Mouse (Mus musculus) brain, embryonic 14.5 days (tissue): Measurements from ENCODE around the gene B2m.

ENCODE experiments used
- CTCF ChIP-seq: fragments of 200-500 bp; IDR thresholded peaks from 2 replicates; pipeline ENCODE4 v1.5.1; 2012; ENCODE audit warnings: inconsistent platforms, mild to moderate bottlenecking, moderate library complexity, borderline replicate concordance; ENCODE audit not compliant: insufficient read depth, insufficient read length; ENCODE audit errors: extremely low read depth
- POLR2A ChIP-seq: fragments of 200-500 bp; IDR thresholded peaks from 2 replicates; pipeline ENCODE4 v1.6.1; 2012; ENCODE audit warnings: mild to moderate bottlenecking, inconsistent platforms, borderline replicate concordance; ENCODE audit not compliant: poor library complexity, insufficient read depth, insufficient read length, severe bottlenecking; ENCODE audit errors: extremely low read depth

DNA sequence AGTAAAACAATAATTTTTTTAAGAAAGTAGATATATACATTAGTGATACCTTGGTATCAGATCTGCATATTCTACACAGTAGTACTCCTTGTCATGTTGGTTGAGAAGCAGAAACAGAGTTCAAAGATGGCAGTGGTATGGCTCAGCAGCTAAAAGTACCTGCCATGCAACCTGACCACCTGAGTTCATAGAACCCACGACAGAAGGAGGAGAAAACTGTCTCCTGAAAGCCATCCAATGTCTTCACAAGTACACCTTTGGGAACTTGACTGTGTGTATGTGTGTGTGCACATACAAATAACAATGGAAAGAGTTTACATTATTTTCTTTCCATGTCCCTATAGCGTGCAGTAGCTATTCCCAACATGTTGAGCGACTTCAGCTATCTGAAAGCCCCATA lies 2.2 kb downstream of the B2m start:
- TF ChIP-seq CTCF (no peak), POLR2A (no peak)
